Mouse (Mus musculus) CH12.LX (cell line): ENCODE data around the gene Olfr985. TPM values are rescaled to one million over a fixed set of nuclear protein-coding genes. Genes with fewer than 3 reads are reported as not detected.

Experiments
- DNase-seq: peaks from one replicate; pipeline ENCODE4 v3.0.0-alpha.2; 2013; ENCODE audit errors: extremely low read depth
- H3K27ac ChIP-seq: 2 replicates; pipeline ENCODE4 v1.5.1; 2012; ENCODE audit warnings: low read depth, mild to moderate bottlenecking, control low read depth, moderate library complexity; ENCODE audit not compliant: insufficient read depth
- H3K27me3 ChIP-seq: replicated peaks from 2 replicates; pipeline ENCODE3; 2012; ENCODE audit warnings: inconsistent platforms
- H3K36me3 ChIP-seq, 2 experiments: replicated peaks in 1 of 2; 2 replicates each; pipeline versions ENCODE3 to v1.6.1; 2012; ENCODE audit warnings: inconsistent platforms in 1 of 2, low read length in 1 of 2, mild to moderate bottlenecking in 1 of 2, mixed read lengths in 1 of 2, moderate library complexity in 1 of 2; ENCODE audit not compliant: control insufficient read depth in 1 of 2, insufficient read depth in 1 of 2
- H3K4me1 ChIP-seq, 2 experiments: 2 replicates each; pipeline ENCODE4 v1.6.1; 2012; ENCODE audit warnings: inconsistent platforms in 1 of 2, moderate library complexity in 1 of 2; ENCODE audit not compliant: insufficient read depth in 2 of 2, control insufficient read depth in 1 of 2
- H3K4me2 ChIP-seq: 2 replicates; pipeline ENCODE4 v1.6.1; 2012; ENCODE audit warnings: low read depth, mild to moderate bottlenecking, control low read depth; ENCODE audit not compliant: poor library complexity, insufficient read depth, severe bottlenecking
- H3K4me3 ChIP-seq, 3 experiments: fragments of 150-350 bp in 1 of 3; sonication (generic) in 1 of 3; replicated peaks in 1 of 3; 2 replicates each; pipeline versions ENCODE3 to v1.5.1; 2011 to 2012; ENCODE audit warnings: low read depth in 2 of 3, low read length in 2 of 3, mild to moderate bottlenecking in 2 of 3, moderate library complexity in 2 of 3, control low read depth in 1 of 3, improper control_type of control experiment in 1 of 3, inconsistent platforms in 1 of 3, mixed read lengths in 1 of 3; ENCODE audit not compliant: poor library complexity in 1 of 3
- H3K79me2 ChIP-seq: replicated peaks from 2 replicates; pipeline ENCODE4 v1.6.1; 2012; ENCODE audit warnings: mild to moderate bottlenecking, moderate library complexity; ENCODE audit not compliant: control insufficient read depth, poor library complexity, insufficient read depth, severe bottlenecking; ENCODE audit errors: extremely low read depth
- H3K9ac ChIP-seq: 2 replicates; pipeline ENCODE4 v1.6.1; 2012; ENCODE audit warnings: low read depth, mild to moderate bottlenecking, control low read depth, moderate library complexity; ENCODE audit not compliant: insufficient read depth
- H3K9me3 ChIP-seq: replicated peaks from 2 replicates; pipeline ENCODE3; 2012; ENCODE audit warnings: low read length, inconsistent platforms, mixed read lengths
- BHLHE40 ChIP-seq: IDR thresholded peaks from 2 replicates; pipeline ENCODE4 v1.6.1; 2011; ENCODE audit warnings: mild to moderate bottlenecking, low read depth, low read length, improper control_type of control experiment
- CHD1 ChIP-seq: IDR thresholded peaks from 2 replicates; pipeline ENCODE4 v1.6.1; 2012; ENCODE audit warnings: low read depth, low read length, improper control_type of control experiment, inconsistent platforms
- ELF1 ChIP-seq: IDR thresholded peaks from 2 replicates; pipeline ENCODE4 v1.6.1; 2014; ENCODE audit warnings: low read depth, mild to moderate bottlenecking, inconsistent platforms, low read length, improper control_type of control experiment
- JUN ChIP-seq: IDR thresholded peaks from 2 replicates; pipeline ENCODE4 v1.6.1; 2011; ENCODE audit warnings: low read depth, mild to moderate bottlenecking, low read length, improper control_type of control experiment, moderate library complexity; ENCODE audit not compliant: insufficient read depth
- MAZ ChIP-seq: IDR thresholded peaks from 2 replicates; pipeline ENCODE4 v1.6.1; 2012; ENCODE audit warnings: low read depth, mild to moderate bottlenecking, inconsistent platforms, low read length, improper control_type of control experiment, moderate library complexity
- MEF2A ChIP-seq: IDR thresholded peaks from 2 replicates; pipeline ENCODE4 v1.6.1; 2014; ENCODE audit warnings: low read depth, mild to moderate bottlenecking, inconsistent platforms, low read length, improper control_type of control experiment, borderline replicate concordance
- MXI1 ChIP-seq: IDR thresholded peaks from 2 replicates; pipeline ENCODE4 v1.6.1; 2011; ENCODE audit warnings: mild to moderate bottlenecking, low read depth, low read length, improper control_type of control experiment
- NELFE ChIP-seq: IDR thresholded peaks from 2 replicates; pipeline ENCODE4 v1.6.1; 2011; ENCODE audit warnings: low read depth, low read length, improper control_type of control experiment
- NRF1 ChIP-seq: IDR thresholded peaks from 2 replicates; pipeline ENCODE4 v1.6.1; 2014; ENCODE audit warnings: low read depth, mild to moderate bottlenecking, inconsistent platforms, low read length, improper control_type of control experiment, moderate library complexity
- PAX5 ChIP-seq: IDR thresholded peaks from 2 replicates; pipeline ENCODE4 v1.6.1; 2012; ENCODE audit warnings: low read length, inconsistent platforms, mixed read lengths
- POLR2A ChIP-seq: IDR thresholded peaks from 2 replicates; pipeline ENCODE4 v1.6.1; 2011; ENCODE audit warnings: low read depth, mild to moderate bottlenecking, improper control_type of control experiment, low read length
- POLR2AphosphoS2 ChIP-seq: IDR thresholded peaks from 2 replicates; pipeline ENCODE4 v1.6.1; 2011; ENCODE audit warnings: low read depth, low read length, improper control_type of control experiment
- RCOR1 ChIP-seq: conservative IDR thresholded peaks from 2 replicates; pipeline ENCODE4 v1.6.1; 2012; ENCODE audit warnings: low read depth, mild to moderate bottlenecking, inconsistent platforms, low read length, improper control_type of control experiment
- TBP ChIP-seq: conservative IDR thresholded peaks from 2 replicates; pipeline ENCODE4 v1.6.1; 2011; ENCODE audit warnings: low read depth, low read length, improper control_type of control experiment
- TCF12 ChIP-seq: IDR thresholded peaks from 2 replicates; pipeline ENCODE4 v1.6.1; 2014; ENCODE audit warnings: low read depth, mild to moderate bottlenecking, inconsistent platforms, low read length, improper control_type of control experiment
- USF1 ChIP-seq: IDR thresholded peaks from 2 replicates; pipeline ENCODE4 v1.6.1; 2014; ENCODE audit warnings: low read depth, mild to moderate bottlenecking, inconsistent platforms, low read length, improper control_type of control experiment
- ZC3H11A ChIP-seq: IDR thresholded peaks from 2 replicates; pipeline ENCODE4 v1.6.1; 2012; ENCODE audit warnings: low read depth, mild to moderate bottlenecking, inconsistent platforms, low read length, improper control_type of control experiment
- ZKSCAN1 ChIP-seq: IDR thresholded peaks from 2 replicates; pipeline ENCODE4 v1.6.1; 2012; ENCODE audit warnings: low read depth, inconsistent platforms, low read length, improper control_type of control experiment, borderline replicate concordance
- ZMIZ1 ChIP-seq: IDR thresholded peaks from 2 replicates; pipeline ENCODE4 v1.6.1; 2012; ENCODE audit warnings: low read depth, mild to moderate bottlenecking, inconsistent platforms, low read length, improper control_type of control experiment
- ZNF384 ChIP-seq: IDR thresholded peaks from 2 replicates; pipeline ENCODE4 v1.6.1; 2012; ENCODE audit warnings: low read depth, low read length, improper control_type of control experiment, inconsistent platforms
- dilution Hi-C: fragments of 300-500 bp; cut with MboI; formaldehyde crosslinking; loops from 2 replicates; pipeline ENCODE4 v1.14.3; 2020; ENCODE audit warnings: low sequenced_read_pairs; ENCODE audit not compliant: extremely low pct_unique_long_range_greater_than_20kb, extremely low pct_ligation_motif_present
- in situ Hi-C: fragments of 300-500 bp; cut with MboI; formaldehyde crosslinking; loops from 3 replicates; pipeline ENCODE4 v1.14.3; 2019; ENCODE audit warnings: low sequenced_read_pairs, low pct_ligation_motif_present, low pct_unique_long_range_greater_than_20kb, mixed read lengths
- polyA plus RNA-seq: library from polyadenylated mRNA; unstranded; fragments of >175 nt; gene quantifications from 2 replicates; pipeline ENCODE4 v1.2.1, GENCODE M21; 2012; ENCODE audit warnings: low read depth; ENCODE audit not compliant: insufficient read length
- total RNA-seq, 2 experiments: library from RNA; depleted of rRNA; stranded (reverse); fragments of 300-350 nt in 1 of 2; fragments of >200 nt in 1 of 2; gene quantifications; 2 replicates each; pipeline ENCODE4 v1.2.3; 2012 to 2014

The Olfr985 gene
- total and polyA plus RNA-seq, 3 experiments = not detected

- in situ Hi-C loops (no loop called here), dilution Hi-C loops (no loop called here)
- Histone ChIP-seq H3K36me3 (no peaks in the 10 kb centered on the region), H3K4me3 (no peak overlapping the region), H3K27me3 (no peaks in the 10 kb centered on the region), H3K4me2 (no peak overlapping the region), H3K4me1 (no peaks in the 10 kb centered on the region), H3K9me3 (no peaks in the 10 kb centered on the region), H3K9ac (no peak overlapping the region), H3K27ac (no peak overlapping the region), H3K79me2 (no peaks in the 10 kb centered on the region)
- DNase-seq = no peak
- TF ChIP-seq CHD1 = no peak
- no peak for TF ChIP-seq POLR2AphosphoS2
- TF ChIP-seq ZKSCAN1 = no peak
- no peak for TF ChIP-seq ELF1
- TF ChIP-seq TCF12 = no peak
- TF ChIP-seq USF1 = no peak
- no peak for TF ChIP-seq ZC3H11A
- TF ChIP-seq PAX5 = no peak
- TF ChIP-seq NELFE = no peak
- TF ChIP-seq NRF1 = no peak
- no peak for TF ChIP-seq ZNF384
- no peak for TF ChIP-seq MAZ
- TF ChIP-seq RCOR1 = no peak
- TF ChIP-seq JUN = no peak
- TF ChIP-seq ZMIZ1 = no peak
- no peak for TF ChIP-seq POLR2A
These were observed 36.5 kb upstream of the Olfr985 start for GRCm38 (mm10) chr9:40166446-40166845.

- no peaks in the 10 kb centered on the region for H3K36me3 ChIP-seq
- no peak for TF ChIP-seq MXI1
- no peak for TF ChIP-seq ZC3H11A
- TF ChIP-seq TBP = no peak
- TF ChIP-seq ZMIZ1 = no peak
- TF ChIP-seq ELF1 = no peak
- TF ChIP-seq BHLHE40 = no peak
- no peak for TF ChIP-seq MEF2A
- peaks cover 0 to 2% of the 10 kb centered on the region in 2 experiments; a peak in 2 of 4 replicates for H3K4me1 ChIP-seq
- no peak overlapping the region for H3K4me2 ChIP-seq
- H3K4me3 ChIP-seq = no peak overlapping the region
- no peaks in the 10 kb centered on the region for H3K9me3 ChIP-seq
- no peak overlapping the region for H3K27ac ChIP-seq
- in situ Hi-C loops = no loop called here
- H3K27me3 ChIP-seq = no peaks in the 10 kb centered on the region
- dilution Hi-C loops = no loop called here
- DNase-seq = no peak
- H3K79me2 ChIP-seq = no peaks in the 10 kb centered on the region
- no peak overlapping the region for H3K9ac ChIP-seq
These were observed 25.2 kb upstream of the Olfr985 start for GRCm38 (mm10) chr9:40155118-40155644.
